ENCODE assay signal across 9 mouse cellular contexts in genomic region chr11:33512854-33513375, GRCm38 (mm10). TPM values are rescaled to one million over a fixed set of nuclear protein-coding genes. Genes with fewer than 3 reads are reported as not detected.
DNase-seq lines count a peak whose midpoint lies in the region; ATAC-seq lines count a peak whose summit lies in the region.
"Had no signal": no experiment of that assay in that cellular context is flagged by ENCODE, and none has a peak within 500 bp of the region (broad histone marks: within the 10 kb centered on the region; RNA-seq: fewer than 3 reads in every experiment).

No protein-coding gene starts in this region.

- peak overlapping the region; percentile 65 for H3K27ac ChIP-seq in embryonic facial prominence, embryonic 11.5 days (replicated peaks; ENCODE audit: low read depth, low read length)
- H3K27ac ChIP-seq in intestine, embryonic 14.5 days (ENCODE audit: low read depth), result peak overlapping the region; percentile 77

- ATAC-seq in embryonic facial prominence, embryonic 11.5 days (replicated peaks; ENCODE audit: insufficient number of reproducible peaks, low FRiP score, low TSS enrichment, low read depth), result peak; percentile 91
- ATAC-seq in intestine, embryonic 14.5 days (replicated peaks; ENCODE audit: low FRiP score, low TSS enrichment, low read depth), result peak; percentile 91
- peak; percentile 63 for ATAC-seq in megakaryocyte, adult 5-6 weeks (ENCODE audit: poor library complexity, severe bottlenecking)

- H3K36me3 ChIP-seq in embryonic facial prominence, embryonic 11.5 days (replicated peaks; ENCODE audit: control insufficient read depth, insufficient read depth, low read depth, low read length), result no peaks in the 10 kb centered on the region
- H3K36me3 ChIP-seq in intestine, embryonic 14.5 days (ENCODE audit: control insufficient read depth, insufficient read depth, low read length), result no peaks in the 10 kb centered on the region

- DNase-seq in spleen, adult 12 weeks (ENCODE audit: low spot score), result peak; percentile 43
- DNase-seq in spleen, adult 18-20 months, result no peak
- DNase-seq in embryonic facial prominence, embryonic 11.5 days (ENCODE audit: low spot score), result peak; percentile 82
- DNase-seq in gastrocnemius, postnatal 4 days (ENCODE audit: low spot score in 2 of 2), result peak; percentile 50 to 70
- peak; percentile 86 for DNase-seq in intestine, embryonic 14.5 days (ENCODE audit: low spot score)
- peak; percentile 33 to 62 for DNase-seq in left cerebral cortex, adult 9 months (ENCODE audit: low spot score in 2 of 2)
- peak; percentile 36 to 37 for DNase-seq in right cerebral cortex, postnatal 36 days (ENCODE audit: low spot score in 2 of 2)

- peak overlapping the region; percentile 88 for H3K4me3 ChIP-seq in embryonic facial prominence, embryonic 11.5 days (ENCODE audit: low read depth, low read length)
- peak overlapping the region; percentile 86 for H3K4me3 ChIP-seq in intestine, embryonic 14.5 days (ENCODE audit: low read depth, low read length)

- peak overlapping the region; percentile 63 for H3K4me2 ChIP-seq in embryonic facial prominence, embryonic 11.5 days (ENCODE audit: low read depth, low read length)
- H3K4me2 ChIP-seq in intestine, embryonic 14.5 days (ENCODE audit: low read length), result peak overlapping the region; percentile 77

- H3K27me3 ChIP-seq in embryonic facial prominence, embryonic 11.5 days (ENCODE audit: control insufficient read depth, insufficient read depth, low read length), result no peaks in the 10 kb centered on the region
- no peaks in the 10 kb centered on the region for H3K27me3 ChIP-seq in intestine, embryonic 14.5 days (replicated peaks; ENCODE audit: control insufficient read depth, insufficient read depth, low read length)

- under 1% methylated on average over 41 of the region's 43 CpGs for WGBS in embryonic facial prominence, embryonic 11.5 days
- under 1% methylated on average over 42 of the region's 43 CpGs for WGBS in intestine, embryonic 14.5 days

- no peaks in the 10 kb centered on the region for H3K9me3 ChIP-seq in embryonic facial prominence, embryonic 11.5 days (replicated peaks; ENCODE audit: control insufficient read depth, low read length)
- no peaks in the 10 kb centered on the region for H3K9me3 ChIP-seq in intestine, embryonic 14.5 days (ENCODE audit: control insufficient read depth, low read length)

- no peaks in the 10 kb centered on the region for H3K4me1 ChIP-seq in embryonic facial prominence, embryonic 11.5 days (ENCODE audit: control insufficient read depth, insufficient read depth, low read length)
- no peaks in the 10 kb centered on the region for H3K4me1 ChIP-seq in intestine, embryonic 14.5 days (replicated peaks; ENCODE audit: control insufficient read depth, insufficient read depth, low read length)

- peak overlapping the region; percentile 87 for H3K9ac ChIP-seq in embryonic facial prominence, embryonic 11.5 days (replicated peaks; ENCODE audit: low read length)
- H3K9ac ChIP-seq in intestine, embryonic 14.5 days (ENCODE audit: low read length), result peak overlapping the region; percentile 79

RNA-seq across cellular contexts. Expression of gene Ranbp17, which starts 0.6 kb away (rescaled TPM):
- 10.4 and 13.3 TPM in 2 replicates for polyA plus RNA-seq in embryonic facial prominence, embryonic 11.5 days (2014; fragmentation: Nextera tagmentation; extraction: Ambion mirVana)
- total RNA-seq in gastrocnemius, postnatal 4 days (2021), result 1 to 10 TPM; 5.0 to 5.6 TPM
- polyA plus RNA-seq in intestine, embryonic 14.5 days (2014; fragmentation: Nextera tagmentation; extraction: Ambion mirVana), result 6.8 and 7.6 TPM in 2 replicates
- 0.23 and 0.40 TPM in 2 replicates for total RNA-seq in megakaryocyte, adult 5-6 weeks (2015)
- 0.77 TPM in 1 of 2 replicates, not detected in the other for total RNA-seq in megakaryocyte, adult 5-6 weeks (2017)
- polyA plus RNA-seq: C2C12 had no signal

Comparison
In these comparisons a context has a peak if more than half of its experiments do, and no peak if none do; other contexts are left out.
1. DNase-seq: peak in spleen, adult 12 weeks (single experiment), embryonic facial prominence, embryonic 11.5 days (single experiment), gastrocnemius, postnatal 4 days (2 of 2), intestine, embryonic 14.5 days (single experiment), left cerebral cortex, adult 9 months (2 of 2) and right cerebral cortex, postnatal 36 days (2 of 2); none in spleen, adult 18-20 months (0 of 2).
2. Peak in every context shown above with its lines, with median percentiles within 50 percentile points of each other: ATAC-seq.